ENCODE assay signal across 12 mouse cellular contexts in genomic region chr1:133549816-133550215, GRCm38 (mm10).
A peak's percentile ranks its signal among the peaks of the same experiment; 100 is the strongest.
DNase-seq lines count a peak whose midpoint lies in the region; ATAC-seq lines count a peak whose summit lies in the region.
"Had no signal": no experiment of that assay in that cellular context is flagged by ENCODE, and none has a peak within 500 bp of the region (broad histone marks: within the 10 kb centered on the region; RNA-seq: fewer than 3 reads in every experiment).

No protein-coding gene starts in this region.

- H3K36me3 ChIP-seq in heart, embryonic 16.5 days (ENCODE audit: control insufficient read depth, insufficient read depth): no peaks in the 10 kb centered on the region
- H3K36me3 ChIP-seq in heart, embryonic 12.5 days: no peaks in the 10 kb centered on the region
- no peaks in the 10 kb centered on the region for H3K36me3 ChIP-seq in embryonic facial prominence, embryonic 12.5 days
- H3K36me3 ChIP-seq: lung, embryonic 15.5 days had no signal

- H3K9ac ChIP-seq in heart, embryonic 16.5 days (ENCODE audit: low read length): no peak overlapping the region
- no peak overlapping the region for H3K9ac ChIP-seq in heart, embryonic 12.5 days
- no peak overlapping the region for H3K9ac ChIP-seq in embryonic facial prominence, embryonic 12.5 days
- H3K9ac ChIP-seq: forebrain, embryonic 13.5 days; lung, embryonic 15.5 days had no signal

- H3K4me2 ChIP-seq in heart, embryonic 16.5 days (ENCODE audit: low read depth, low read length): no peak overlapping the region
- H3K4me2 ChIP-seq in heart, embryonic 12.5 days: no peak overlapping the region
- no peak overlapping the region for H3K4me2 ChIP-seq in embryonic facial prominence, embryonic 12.5 days (replicated peaks)
- H3K4me2 ChIP-seq: forebrain, embryonic 13.5 days; lung, embryonic 15.5 days had no signal

- peak; percentile 75 for DNase-seq in thymus, postnatal 4 days
- no peak for DNase-seq in lung, postnatal 10 days
- no peak for DNase-seq in urinary bladder, adult 18-20 months (ENCODE audit: low spot score in 2 of 2)
- no peak for DNase-seq in heart, adult 18-20 months
- DNase-seq: cerebellum, adult 8-10 months; spleen, adult 18-20 months had no signal

- H3K4me3 ChIP-seq in heart, embryonic 16.5 days (ENCODE audit: low read length): no peak overlapping the region
- no peak overlapping the region for H3K4me3 ChIP-seq in heart, embryonic 12.5 days
- H3K4me3 ChIP-seq in embryonic facial prominence, embryonic 12.5 days: no peak overlapping the region
- H3K4me3 ChIP-seq: forebrain, embryonic 13.5 days; lung, embryonic 15.5 days had no signal

- WGBS in heart, embryonic 16.5 days: 53% methylated on average over 10 of the region's 10 CpGs
- WGBS in heart, embryonic 12.5 days: 54% methylated on average over 10 of the region's 10 CpGs
- WGBS in embryonic facial prominence, embryonic 12.5 days: 78% methylated on average over 10 of the region's 10 CpGs

- ATAC-seq in heart, embryonic 16.5 days (replicated peaks; ENCODE audit: extremely low read depth, insufficient read depth, low FRiP score): peak; percentile 65
- ATAC-seq in heart, embryonic 12.5 days (ENCODE audit: insufficient number of reproducible peaks, low FRiP score): no peak
- ATAC-seq in embryonic facial prominence, embryonic 12.5 days (ENCODE audit: insufficient number of reproducible peaks, insufficient read depth, low FRiP score, low TSS enrichment): no peak
- peak; percentile 81 for ATAC-seq in megakaryocyte-erythroid progenitor cell, adult 5-6 weeks (replicated peaks; ENCODE audit: low FRiP score, low TSS enrichment, poor library complexity, severe bottlenecking)
- ATAC-seq: forebrain, embryonic 13.5 days had no signal

- no peak overlapping the region; the same call in 1 of the 2 replicates for H3K27ac ChIP-seq in heart, embryonic 16.5 days (ENCODE audit: low read length)
- no peak overlapping the region for H3K27ac ChIP-seq in heart, embryonic 12.5 days (ENCODE audit: poor library complexity, severe bottlenecking)
- 0 out of 2 replicates have a peak overlapping the region, but pooled peaks have one; percentile 20 for H3K27ac ChIP-seq in embryonic facial prominence, embryonic 12.5 days
- H3K27ac ChIP-seq: forebrain, embryonic 13.5 days; lung, embryonic 15.5 days had no signal

- no peaks in the 10 kb centered on the region for H3K27me3 ChIP-seq in heart, embryonic 16.5 days (ENCODE audit: control insufficient read depth, insufficient read depth, low read length)
- no peaks in the 10 kb centered on the region for H3K27me3 ChIP-seq in heart, embryonic 12.5 days (replicated peaks)
- H3K27me3 ChIP-seq in embryonic facial prominence, embryonic 12.5 days: no peaks in the 10 kb centered on the region
- H3K27me3 ChIP-seq: forebrain, embryonic 13.5 days; lung, embryonic 15.5 days had no signal

- H3K4me1 ChIP-seq in heart, embryonic 16.5 days (ENCODE audit: control insufficient read depth, insufficient read depth, low read length): no peaks in the 10 kb centered on the region
- no peaks in the 10 kb centered on the region for H3K4me1 ChIP-seq in heart, embryonic 12.5 days (replicated peaks)
- H3K4me1 ChIP-seq in embryonic facial prominence, embryonic 12.5 days: no peaks in the 10 kb centered on the region
- H3K4me1 ChIP-seq: forebrain, embryonic 13.5 days; lung, embryonic 15.5 days had no signal

- H3K9me3 ChIP-seq in heart, embryonic 16.5 days (replicated peaks; ENCODE audit: control insufficient read depth, low read length): no peaks in the 10 kb centered on the region; the same call in 1 of the 2 replicates
- 0 out of 2 replicates have a peak, but pooled peaks cover 2% of the 10 kb centered on the region for H3K9me3 ChIP-seq in heart, embryonic 12.5 days (replicated peaks)
- H3K9me3 ChIP-seq in embryonic facial prominence, embryonic 12.5 days: no peaks in the 10 kb centered on the region
- H3K9me3 ChIP-seq: forebrain, embryonic 13.5 days; lung, embryonic 15.5 days had no signal

Comparison
In these comparisons a context has a peak if more than half of its experiments do, and no peak if none do; other contexts are left out.
1. ATAC-seq: peak in heart, embryonic 16.5 days (single experiment) and megakaryocyte-erythroid progenitor cell, adult 5-6 weeks (single experiment); none in heart, embryonic 12.5 days (single experiment) and embryonic facial prominence, embryonic 12.5 days (single experiment).